Mouse (Mus musculus): ENCODE data around the gene Atp1b2.

Gene Atp1b2

DNA sequence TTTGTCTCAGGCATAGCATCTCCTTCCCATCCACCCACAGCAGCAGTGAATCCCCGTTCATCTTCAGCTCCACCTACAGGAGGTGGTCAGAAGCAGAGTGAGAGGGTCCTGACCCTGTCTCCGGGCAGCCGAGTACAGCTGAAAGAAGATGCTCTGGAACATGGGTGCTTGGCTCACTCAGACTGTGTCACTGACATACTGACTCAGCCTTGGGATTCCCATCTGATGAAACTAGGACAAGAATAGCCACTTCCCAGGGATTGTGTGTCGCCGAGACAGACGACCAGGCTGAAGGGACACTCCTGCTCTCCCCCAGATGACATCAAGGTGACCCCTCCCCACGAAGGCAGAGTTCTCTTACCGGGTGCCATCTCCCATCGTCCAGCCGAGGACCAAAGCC is 11.0 kb upstream of the Atp1b2 start:
- TF ChIP-seq GATA4 (IDR thresholded peaks at IDR 0.05; ENCODE audit: insufficient replicate concordance, low read length), result no peak

DNA sequence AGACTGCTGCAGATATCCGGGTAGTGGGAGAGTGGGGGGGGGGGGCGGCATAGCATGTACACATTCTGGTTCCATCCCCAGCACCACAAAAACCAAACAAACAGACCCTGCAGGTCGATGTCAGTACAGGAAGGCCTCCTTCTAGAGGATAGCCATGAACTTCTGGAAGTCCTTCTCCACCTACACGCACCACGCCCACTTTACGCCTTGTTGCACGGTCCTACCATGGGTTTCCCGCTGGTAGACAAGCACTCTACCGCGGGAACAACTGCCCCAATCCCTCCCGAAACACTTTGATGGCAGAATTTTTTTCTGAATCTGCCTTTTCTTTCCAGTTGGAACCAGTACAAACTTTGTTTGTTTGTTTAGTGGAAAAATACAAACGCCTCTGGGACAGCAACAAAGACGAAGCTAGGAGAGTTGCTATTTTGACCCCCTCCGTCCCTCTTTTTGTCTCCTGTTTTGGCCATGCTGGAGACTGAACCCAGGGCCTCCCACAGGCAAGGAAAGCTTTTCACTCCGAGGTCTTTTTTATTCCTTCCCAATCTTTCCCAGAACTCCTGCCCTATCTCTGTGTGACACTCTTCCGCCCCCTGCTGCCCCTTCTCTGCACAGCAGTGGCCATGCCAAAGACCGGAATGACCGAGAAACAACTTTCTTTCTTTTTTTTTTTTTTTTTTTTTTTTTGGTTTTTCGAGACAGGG is 8.0 kb upstream of the Atp1b2 start:
- TF ChIP-seq GATA4 (IDR thresholded peaks at IDR 0.05; ENCODE audit: insufficient replicate concordance, low read length), result no peak; the same call in 1 of the 2 replicates

DNA sequence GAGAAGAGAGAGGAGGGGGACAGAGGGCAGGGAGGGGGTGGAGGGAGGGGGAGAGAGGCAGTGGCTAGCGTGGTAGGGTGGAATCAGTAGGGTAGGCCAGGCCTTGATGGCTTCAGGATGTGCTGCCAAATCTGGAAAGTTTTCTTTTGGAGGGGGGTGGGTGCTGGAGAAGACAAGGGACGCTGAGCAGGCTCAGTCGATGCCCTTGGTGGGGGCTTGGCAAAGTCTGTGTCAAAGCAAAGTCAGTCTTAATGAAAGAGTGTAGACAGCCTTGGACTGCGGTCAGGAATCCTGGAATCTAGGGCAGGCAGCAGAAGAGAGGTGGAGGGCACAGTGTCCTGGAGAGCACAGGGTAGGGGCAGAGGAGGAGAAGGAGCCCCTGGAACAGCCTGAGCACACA is 5.2 kb upstream of the Atp1b2 start:
- no peak for TF ChIP-seq GATA4 (IDR thresholded peaks at IDR 0.05; ENCODE audit: insufficient replicate concordance, low read length)

DNA sequence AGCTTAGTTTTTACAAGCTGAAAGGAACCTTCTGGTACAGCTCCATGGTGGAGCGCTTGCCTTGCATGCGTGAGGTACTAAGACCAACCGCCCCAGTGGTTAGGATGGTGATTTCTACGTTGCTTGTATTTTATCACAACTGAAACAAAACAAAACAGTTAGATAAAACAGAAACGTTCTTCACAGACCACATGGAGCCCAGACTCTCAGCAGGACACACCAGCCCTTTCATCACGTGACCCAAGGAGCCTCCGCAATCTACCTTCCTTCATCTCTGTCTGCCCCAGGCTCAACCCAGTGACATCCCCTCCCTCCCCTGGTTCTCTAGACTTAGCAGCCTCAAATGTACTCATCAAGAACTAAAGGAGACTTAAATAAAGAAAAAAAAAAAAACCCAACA is 3.7 kb upstream of the Atp1b2 start:
- TF ChIP-seq GATA4 (IDR thresholded peaks at IDR 0.05; ENCODE audit: insufficient replicate concordance, low read length), result no peak

DNA sequence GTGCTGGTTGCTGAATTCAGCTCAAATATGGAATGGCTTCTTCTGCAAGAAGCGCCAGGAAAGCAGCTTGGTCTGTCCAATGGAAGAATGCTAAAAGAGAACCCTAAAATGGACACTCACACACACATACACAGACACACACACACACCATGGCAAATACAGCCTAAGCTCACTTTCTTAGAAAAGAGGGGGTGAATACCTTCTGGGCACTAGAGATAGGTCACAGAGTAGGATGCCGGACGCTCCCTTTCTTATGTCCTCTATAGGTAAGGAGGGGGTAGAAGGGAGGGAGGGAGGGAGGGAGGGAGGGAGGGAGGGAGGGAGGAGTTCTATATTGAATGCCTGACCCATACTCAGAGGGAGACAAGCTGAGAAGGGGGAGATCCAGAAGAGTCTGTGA is 2.8 kb upstream of the Atp1b2 start:
- TF ChIP-seq GATA4 (IDR thresholded peaks at IDR 0.05; ENCODE audit: insufficient replicate concordance, low read length), result no peak

DNA sequence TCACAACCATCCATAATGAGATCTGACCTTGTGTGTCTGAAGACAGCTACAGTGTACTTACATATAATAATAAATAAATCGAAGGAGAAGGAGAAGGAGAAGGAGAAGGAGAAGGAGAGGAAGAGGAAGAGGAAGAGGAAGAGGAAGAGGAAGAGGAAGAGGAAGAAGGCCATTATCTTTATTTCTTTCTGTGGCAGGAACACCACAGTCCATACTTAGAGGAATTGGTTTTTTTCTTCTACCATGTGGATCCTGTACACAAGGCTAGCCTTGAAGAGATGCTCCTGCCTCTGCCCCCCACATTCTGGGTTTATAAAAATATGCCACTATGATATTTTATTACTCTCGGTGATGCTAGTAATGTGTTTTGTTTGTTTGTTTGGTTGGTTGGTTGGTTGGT is 1.1 kb upstream of the Atp1b2 start:
- TF ChIP-seq GATA4 (IDR thresholded peaks at IDR 0.05; ENCODE audit: insufficient replicate concordance, low read length), result no peak

DNA sequence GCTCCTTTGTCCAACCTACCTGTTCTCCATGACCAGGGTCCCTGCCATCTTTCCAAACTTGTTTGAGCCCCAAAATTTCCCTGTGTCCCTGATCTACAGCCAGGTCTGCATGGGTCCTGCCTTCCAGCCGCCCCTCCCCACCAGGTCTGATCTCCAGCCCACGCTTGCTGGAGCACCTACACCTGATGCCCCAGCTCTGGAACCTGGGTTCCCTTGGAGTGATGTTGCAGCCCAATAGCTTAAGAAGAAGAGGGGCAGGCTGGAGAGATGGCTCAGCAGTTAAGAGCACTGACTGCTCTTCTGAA is 701 bp upstream of the Atp1b2 start:
- no peak for TF ChIP-seq GATA4 (IDR thresholded peaks at IDR 0.05; ENCODE audit: insufficient replicate concordance, low read length)

DNA sequence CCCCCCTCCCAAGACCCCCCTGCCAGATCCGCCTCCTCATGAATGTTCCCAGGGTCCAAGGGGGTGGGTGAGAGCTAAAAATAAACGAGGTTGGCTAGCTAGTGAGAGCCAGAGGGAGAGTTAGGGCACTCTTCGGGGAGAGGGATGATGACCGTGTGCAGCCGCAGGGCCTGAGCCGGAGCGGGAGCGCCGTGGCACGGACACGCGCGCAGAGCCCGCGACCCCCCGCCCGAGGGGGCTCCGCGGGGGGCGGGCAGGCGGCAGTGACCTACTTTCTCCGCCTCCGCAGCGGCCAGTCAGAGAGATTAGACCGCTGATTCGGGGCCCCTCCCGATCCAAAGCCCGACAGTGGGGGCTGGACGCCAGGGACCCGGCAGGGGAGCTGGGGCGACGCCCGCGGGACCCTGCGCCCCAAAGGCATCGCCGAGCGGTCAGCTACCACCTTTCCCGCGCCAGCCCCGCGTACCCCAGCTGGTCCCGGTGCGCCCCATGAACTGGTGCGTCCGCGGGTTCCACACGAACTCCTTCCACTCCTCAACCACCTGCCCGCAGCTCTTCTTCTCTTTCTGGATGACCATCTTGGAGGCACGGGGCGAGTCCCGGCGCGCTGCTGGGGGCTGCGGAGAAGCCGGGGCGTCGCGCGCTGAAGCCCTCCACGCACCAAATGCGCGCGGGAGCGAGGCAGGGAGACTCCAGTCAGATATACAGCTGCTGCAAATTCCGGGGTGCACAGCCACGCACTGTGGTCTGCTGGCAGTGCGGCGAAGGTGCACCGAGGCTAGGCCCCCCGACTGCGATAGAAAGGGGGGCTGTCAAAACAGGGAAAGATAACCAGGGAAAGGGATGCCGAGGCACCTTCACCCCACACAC is 712 bp downstream of the Atp1b2 start:
- no peak for TF ChIP-seq GATA4 (IDR thresholded peaks at IDR 0.05; ENCODE audit: insufficient replicate concordance, low read length)

DNA sequence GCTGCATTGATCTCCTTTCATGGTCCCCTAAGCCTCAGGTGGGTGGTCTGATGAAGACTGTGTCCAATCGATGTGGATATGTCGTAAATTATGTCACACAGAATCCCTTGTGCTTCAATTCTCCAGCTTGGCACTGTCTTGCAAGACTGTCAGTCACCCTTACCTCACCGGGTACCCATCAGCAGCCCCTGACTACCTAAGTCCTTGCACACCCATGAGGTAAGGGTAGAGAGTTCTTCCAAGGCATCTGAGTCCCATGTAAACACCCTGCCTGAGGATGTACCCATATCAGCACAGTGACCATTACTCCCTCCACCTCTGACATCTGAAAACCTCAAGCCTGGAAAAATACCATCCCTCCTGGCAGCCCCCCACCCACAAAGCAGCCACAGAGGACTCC is 1.4 kb downstream of the Atp1b2 start:
- no peak for TF ChIP-seq GATA4 (IDR thresholded peaks at IDR 0.05; ENCODE audit: insufficient replicate concordance, low read length)

DNA sequence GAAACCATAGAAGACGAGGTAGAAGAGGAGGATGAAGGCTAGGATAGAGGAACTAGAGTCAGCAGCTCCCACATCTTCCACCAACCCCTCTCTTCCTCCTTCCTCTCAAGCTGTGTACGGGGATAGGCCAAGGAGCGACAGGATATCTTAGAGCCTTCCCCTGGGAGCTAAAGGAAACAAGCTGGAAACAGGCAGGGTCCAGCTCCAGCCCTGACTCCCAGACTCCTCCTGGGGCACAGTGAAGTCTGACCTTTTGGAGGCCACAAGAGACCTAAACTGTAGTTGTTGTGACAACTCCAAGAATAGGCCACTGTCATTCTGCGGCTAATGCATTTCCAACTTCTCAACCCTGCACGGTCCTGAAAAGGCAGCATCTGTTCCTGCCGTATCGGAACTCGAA is 2.2 kb downstream of the Atp1b2 start:
- TF ChIP-seq GATA4 (IDR thresholded peaks at IDR 0.05; ENCODE audit: insufficient replicate concordance, low read length), result no peak

DNA sequence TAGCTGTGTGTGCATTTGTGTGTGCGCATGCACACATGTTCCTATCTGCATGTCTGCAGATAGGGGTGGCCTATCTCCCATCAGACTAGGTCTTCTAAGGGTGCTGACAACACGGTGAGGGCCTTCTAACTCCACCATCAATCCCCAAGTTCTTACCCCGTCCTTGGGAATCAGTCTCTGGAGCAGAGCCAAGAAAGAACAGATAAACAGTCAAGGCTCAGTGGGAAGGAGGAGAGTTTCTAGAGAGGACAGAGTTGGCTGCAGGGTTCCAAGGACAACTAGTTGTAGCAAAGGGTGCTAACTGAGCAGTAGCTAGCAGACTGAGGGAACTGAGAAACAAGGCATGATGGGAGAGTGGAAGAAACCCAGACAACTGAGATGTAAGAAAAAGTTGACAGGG is 4.0 kb downstream of the Atp1b2 start:
- no peak for TF ChIP-seq GATA4 (IDR thresholded peaks at IDR 0.05; ENCODE audit: insufficient replicate concordance, low read length)

DNA sequence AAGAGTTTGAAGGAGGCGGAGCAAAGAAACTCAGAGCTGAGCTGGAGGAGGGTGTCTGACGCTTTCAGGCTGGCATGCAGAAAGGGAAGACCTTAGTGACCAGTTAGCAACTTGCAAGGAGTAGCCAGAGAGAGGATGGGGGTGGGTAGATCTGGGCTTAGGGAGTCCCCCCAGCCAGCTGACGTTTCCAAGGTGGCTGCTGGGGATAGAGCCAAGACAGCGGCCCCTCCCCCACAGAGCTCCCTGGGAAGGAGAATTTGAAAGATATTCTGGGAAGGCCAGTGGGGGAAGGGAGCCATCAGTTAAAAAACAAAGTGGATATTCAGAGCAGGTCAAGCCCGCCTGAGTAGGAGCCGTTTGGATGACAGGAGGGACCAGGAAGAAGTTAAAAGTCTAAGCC is 5.6 kb downstream of the Atp1b2 start:
- no peak for TF ChIP-seq GATA4 (IDR thresholded peaks at IDR 0.05; ENCODE audit: insufficient replicate concordance, low read length)

DNA sequence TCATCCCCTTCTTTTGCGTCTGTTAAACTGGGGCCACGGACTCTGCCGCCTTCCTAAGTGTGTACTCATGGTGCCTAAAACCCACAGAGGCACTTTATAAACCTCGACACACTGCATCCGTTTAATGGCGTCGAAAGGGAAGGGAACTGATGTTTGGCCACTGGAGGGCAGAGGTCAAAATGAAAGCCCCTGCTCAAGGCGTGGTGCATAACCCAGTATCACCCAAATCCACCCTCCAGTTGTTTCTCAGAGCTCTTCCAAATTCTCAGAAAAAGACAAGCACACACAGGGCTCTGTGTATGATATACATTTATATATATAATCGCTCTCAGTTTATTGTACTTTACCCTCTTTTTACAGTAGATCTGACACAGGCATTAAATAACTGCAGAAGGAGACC is 6.3 kb downstream of the Atp1b2 start:
- no peak for TF ChIP-seq GATA4 (IDR thresholded peaks at IDR 0.05; ENCODE audit: insufficient replicate concordance, low read length)

DNA sequence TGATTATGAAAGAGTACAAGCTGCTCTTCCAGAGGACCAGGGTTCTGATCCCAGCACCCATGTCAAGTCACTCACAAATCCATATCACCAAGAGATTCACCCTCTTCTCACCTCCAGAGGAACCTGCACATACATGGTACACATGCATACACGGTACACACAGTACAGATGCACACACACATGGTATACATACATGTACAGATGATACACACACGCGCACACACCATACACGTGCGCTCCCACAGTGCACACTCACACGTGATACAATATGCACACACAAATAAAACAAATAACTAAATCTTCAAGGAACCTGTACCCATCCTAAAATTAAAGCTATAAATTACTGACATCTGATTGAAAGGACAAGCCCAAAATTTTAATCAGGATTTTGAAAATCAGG is 10.9 kb downstream of the Atp1b2 start:
- no peak for TF ChIP-seq GATA4 (IDR thresholded peaks at IDR 0.05; ENCODE audit: insufficient replicate concordance, low read length)

DNA sequence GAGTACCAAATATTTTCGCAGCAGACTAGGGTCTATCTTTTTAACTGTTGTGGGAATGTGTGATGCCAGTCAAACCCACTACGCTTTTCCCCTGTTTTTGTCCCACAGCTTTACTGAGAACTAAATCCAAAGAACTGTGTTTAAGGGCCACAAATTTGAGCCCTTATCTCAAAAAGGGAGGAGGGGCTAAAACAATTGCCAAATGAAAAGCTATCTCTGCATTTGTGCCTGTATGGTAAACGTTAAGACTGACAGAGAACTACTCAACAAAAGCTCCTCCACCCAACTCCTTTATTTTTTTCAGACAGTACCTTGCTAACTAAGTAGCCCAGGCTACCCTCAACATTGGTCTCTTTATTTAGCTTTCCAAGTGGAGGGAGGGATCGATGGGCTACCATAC is 12.9 kb downstream of the Atp1b2 start:
- no peak for TF ChIP-seq GATA4 (IDR thresholded peaks at IDR 0.05; ENCODE audit: insufficient replicate concordance, low read length)

DNA sequence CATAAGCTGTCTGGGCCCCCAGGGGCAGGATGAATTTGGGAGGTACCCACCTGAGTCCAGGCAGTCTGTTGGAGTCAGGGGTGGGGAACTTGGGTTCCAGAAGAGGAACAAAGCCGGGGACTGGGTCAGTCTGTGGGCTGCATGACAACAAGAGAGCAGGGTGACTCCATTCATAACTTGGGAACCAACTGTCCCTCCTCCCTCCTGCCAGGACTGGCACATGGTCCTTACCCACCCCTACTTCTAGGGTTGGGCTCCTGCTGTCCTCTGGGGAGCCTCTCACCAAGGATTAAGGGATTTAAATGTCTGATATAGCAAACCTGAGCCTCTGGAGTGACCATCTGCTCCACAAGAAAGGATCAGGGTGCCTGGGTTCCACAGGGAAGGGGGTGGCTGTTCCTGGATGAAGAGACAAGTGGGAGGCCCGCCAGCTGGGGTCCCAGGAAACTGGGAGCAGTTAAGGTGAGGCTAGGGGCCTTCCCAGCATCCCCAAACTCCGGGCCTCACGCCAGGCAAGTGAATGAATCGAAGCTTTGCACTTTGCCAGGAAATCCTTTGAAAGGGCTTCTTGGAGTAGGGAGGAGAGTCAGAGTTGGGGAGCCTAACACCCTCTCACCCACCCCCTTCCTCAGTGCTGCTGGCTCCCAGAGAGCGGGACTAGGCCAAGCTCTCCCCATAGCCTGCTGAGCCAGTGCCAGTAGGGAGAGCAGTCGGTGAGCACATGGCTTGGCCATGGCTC is 13.7 kb downstream of the Atp1b2 start:
- TF ChIP-seq GATA4 (IDR thresholded peaks at IDR 0.05; ENCODE audit: insufficient replicate concordance, low read length), result no peak
